ENCODE assay signal across 22 mouse cellular contexts in genomic region chr2:6823021-6823420, GRCm38 (mm10).
DNase-seq lines count a peak whose midpoint lies in the region; ATAC-seq and TF ChIP-seq lines count a peak whose summit lies in the region.
"Had no signal": no experiment of that assay in that cellular context is flagged by ENCODE, and none has a peak within 500 bp of the region (broad histone marks: within the 10 kb centered on the region; RNA-seq: fewer than 3 reads in every experiment).

No protein-coding gene starts in this region.

- in situ Hi-C loops in CH12.LX (cut with MboI; ENCODE audit: low pct_ligation_motif_present, low pct_unique_long_range_greater_than_20kb, low sequenced_read_pairs): no loop called here

- no peaks in the 10 kb centered on the region for H3K79me2 ChIP-seq in CH12.LX (replicated peaks; ENCODE audit: control insufficient read depth, extremely low read depth, insufficient read depth, poor library complexity, severe bottlenecking)

- H3K27me3 ChIP-seq in forebrain, embryonic 15.5 days: no peaks in the 10 kb centered on the region
- H3K27me3 ChIP-seq in forebrain, embryonic 11.5 days (ENCODE audit: control insufficient read depth, insufficient read depth, low read length): no peaks in the 10 kb centered on the region
- no peaks in the 10 kb centered on the region for H3K27me3 ChIP-seq in midbrain, embryonic 11.5 days (ENCODE audit: control insufficient read depth, insufficient read depth, low read length)
- no peaks in the 10 kb centered on the region for H3K27me3 ChIP-seq in midbrain, embryonic 13.5 days
- no peaks in the 10 kb centered on the region for H3K27me3 ChIP-seq in midbrain, embryonic 16.5 days (ENCODE audit: control insufficient read depth, insufficient read depth, low read depth, low read length)
- no peaks in the 10 kb centered on the region for H3K27me3 ChIP-seq in midbrain, embryonic 10.5 days (ENCODE audit: low read depth, poor library complexity, severe bottlenecking)
- H3K27me3 ChIP-seq in CH12.LX (replicated peaks): no peaks in the 10 kb centered on the region
- no peaks in the 10 kb centered on the region for H3K27me3 ChIP-seq in hindbrain, embryonic 13.5 days
- H3K27me3 ChIP-seq: embryonic facial prominence, embryonic 12.5 days; Patski had no signal

- dilution Hi-C loops in CH12.LX (cut with MboI; ENCODE audit: extremely low pct_ligation_motif_present, extremely low pct_unique_long_range_greater_than_20kb, low sequenced_read_pairs): no loop called here

- no peak overlapping the region for H3K4me2 ChIP-seq in forebrain, embryonic 15.5 days (replicated peaks)
- no peak overlapping the region for H3K4me2 ChIP-seq in forebrain, embryonic 11.5 days (ENCODE audit: low read depth, low read length, severe bottlenecking)
- H3K4me2 ChIP-seq in midbrain, embryonic 11.5 days: no peak overlapping the region
- H3K4me2 ChIP-seq in midbrain, embryonic 13.5 days (replicated peaks): no peak overlapping the region
- H3K4me2 ChIP-seq in midbrain, embryonic 16.5 days (ENCODE audit: low read length): no peak overlapping the region
- no peak overlapping the region for H3K4me2 ChIP-seq in CH12.LX (ENCODE audit: insufficient read depth, low read depth, poor library complexity, severe bottlenecking)
- H3K4me2 ChIP-seq in hindbrain, embryonic 13.5 days: no peak overlapping the region
- H3K4me2 ChIP-seq: embryonic facial prominence, embryonic 12.5 days had no signal

- TF ChIP-seq CTCF in CH12.LX (conservative IDR thresholded peaks at IDR 0.05 in 1 of 2, IDR thresholded peaks at IDR 0.05 in 1 of 2; ENCODE audit: low read depth in 2 of 2, low read length in 2 of 2): no peak

- no peak for DNase-seq in forebrain, embryonic 11.5 days (ENCODE audit: low spot score)
- DNase-seq in midbrain, embryonic 11.5 days (ENCODE audit: low spot score, missing footprints): peak; percentile 41
- no peak for DNase-seq in midbrain, embryonic 10.5 days (ENCODE audit: low spot score)
- DNase-seq in CH12.LX (ENCODE audit: extremely low read depth): peak; percentile 64
- DNase-seq: adrenal gland, adult 8-10 months; adrenal gland, postnatal 14 days; adrenal gland, postnatal 36 days; cerebellum, adult 11-12 months; cerebellum, adult 2 months; cerebellum, adult 9-10 months; cerebellum, postnatal 10 days; cerebellum, postnatal 25 days; forebrain, postnatal 0 days had no signal

- peaks cover 44% of the 10 kb centered on the region for H3K4me1 ChIP-seq in forebrain, embryonic 15.5 days
- peaks cover 3% of the 10 kb centered on the region; the same call in 1 of the 2 replicates for H3K4me1 ChIP-seq in forebrain, embryonic 11.5 days (replicated peaks; ENCODE audit: control insufficient read depth, insufficient read depth, low read length)
- peaks cover 10% of the 10 kb centered on the region; the same call in 1 of the 2 replicates for H3K4me1 ChIP-seq in midbrain, embryonic 11.5 days (ENCODE audit: control insufficient read depth, insufficient read depth, low read length)
- peaks cover 29% of the 10 kb centered on the region for H3K4me1 ChIP-seq in midbrain, embryonic 13.5 days (replicated peaks)
- H3K4me1 ChIP-seq in midbrain, embryonic 16.5 days (ENCODE audit: control insufficient read depth, insufficient read depth, low read length): peaks cover 15% of the 10 kb centered on the region
- peaks cover 20% of the 10 kb centered on the region for H3K4me1 ChIP-seq in midbrain, embryonic 10.5 days
- H3K4me1 ChIP-seq in CH12.LX (ENCODE audit: control insufficient read depth in 1 of 2, insufficient read depth in 2 of 2): peaks cover 2 to 28% of the 10 kb centered on the region in 2 experiments; a peak in 2 of 4 replicates
- peaks cover 21% of the 10 kb centered on the region for H3K4me1 ChIP-seq in hindbrain, embryonic 13.5 days (replicated peaks)
- H3K4me1 ChIP-seq: embryonic facial prominence, embryonic 12.5 days had no signal

- H3K9ac ChIP-seq in forebrain, embryonic 15.5 days (replicated peaks): no peak overlapping the region
- no peak overlapping the region for H3K9ac ChIP-seq in forebrain, embryonic 11.5 days (ENCODE audit: low read length)
- no peak overlapping the region for H3K9ac ChIP-seq in midbrain, embryonic 11.5 days (ENCODE audit: low read length)
- no peak overlapping the region for H3K9ac ChIP-seq in midbrain, embryonic 13.5 days (replicated peaks)
- no peak overlapping the region for H3K9ac ChIP-seq in midbrain, embryonic 16.5 days (ENCODE audit: low read depth, low read length)
- H3K9ac ChIP-seq in CH12.LX (ENCODE audit: insufficient read depth, low read depth): no peak overlapping the region
- H3K9ac ChIP-seq in hindbrain, embryonic 13.5 days: no peak overlapping the region
- H3K9ac ChIP-seq: embryonic facial prominence, embryonic 12.5 days; forebrain, postnatal 0 days had no signal

- peak; percentile 47; the same call in 1 of the 2 replicates for ATAC-seq in forebrain, embryonic 15.5 days (replicated peaks)
- ATAC-seq in forebrain, embryonic 11.5 days (replicated peaks; ENCODE audit: low FRiP score): no peak
- ATAC-seq in midbrain, embryonic 11.5 days (ENCODE audit: low FRiP score): no peak
- no peak for ATAC-seq in midbrain, embryonic 13.5 days
- ATAC-seq in midbrain, embryonic 16.5 days: 0 out of 2 replicates have a peak, but pooled peaks have one; percentile 27
- no peak for ATAC-seq in hindbrain, embryonic 13.5 days (ENCODE audit: low FRiP score)
- ATAC-seq: activated CD4-positive, CD25-positive, alpha-beta regulatory T cell, adult 4 months; forebrain, postnatal 0 days; Patski had no signal

- H3K36me3 ChIP-seq in forebrain, embryonic 15.5 days: no peaks in the 10 kb centered on the region
- H3K36me3 ChIP-seq in forebrain, embryonic 11.5 days (ENCODE audit: control insufficient read depth, insufficient read depth, low read length): no peaks in the 10 kb centered on the region
- H3K36me3 ChIP-seq in midbrain, embryonic 11.5 days (ENCODE audit: control insufficient read depth, insufficient read depth, low read length): no peaks in the 10 kb centered on the region
- no peaks in the 10 kb centered on the region for H3K36me3 ChIP-seq in midbrain, embryonic 13.5 days
- H3K36me3 ChIP-seq in midbrain, embryonic 16.5 days (ENCODE audit: control insufficient read depth, insufficient read depth, low read length): no peaks in the 10 kb centered on the region
- H3K36me3 ChIP-seq in midbrain, embryonic 10.5 days: no peaks in the 10 kb centered on the region
- no peaks in the 10 kb centered on the region for H3K36me3 ChIP-seq in CH12.LX (replicated peaks in 1 of 2; ENCODE audit: control insufficient read depth in 1 of 2, insufficient read depth in 1 of 2, low read length in 1 of 2)
- H3K36me3 ChIP-seq in hindbrain, embryonic 13.5 days: no peaks in the 10 kb centered on the region
- H3K36me3 ChIP-seq: embryonic facial prominence, embryonic 10.5 days; embryonic facial prominence, embryonic 12.5 days; G1E had no signal

- peak; percentile 54; the same call in 1 of the 2 replicates for TF ChIP-seq EP300 in CH12.LX (IDR thresholded peaks at IDR 0.05; ENCODE audit: low read length)

- WGBS in forebrain, embryonic 15.5 days: 92% methylated on average over 1 of the region's 1 CpGs
- WGBS in forebrain, embryonic 11.5 days: 89% methylated on average over 1 of the region's 1 CpGs
- 77% methylated on average over 1 of the region's 1 CpGs for WGBS in midbrain, embryonic 11.5 days
- 91% methylated on average over 1 of the region's 1 CpGs for WGBS in midbrain, embryonic 13.5 days
- WGBS in midbrain, embryonic 16.5 days: 94% methylated on average over 1 of the region's 1 CpGs
- 83% methylated on average over 1 of the region's 1 CpGs for WGBS in midbrain, embryonic 10.5 days
- WGBS in hindbrain, embryonic 13.5 days: 71% methylated on average over 1 of the region's 1 CpGs

- H3K9me3 ChIP-seq in forebrain, embryonic 15.5 days: no peaks in the 10 kb centered on the region
- H3K9me3 ChIP-seq in forebrain, embryonic 11.5 days (ENCODE audit: control insufficient read depth, low read length): no peaks in the 10 kb centered on the region
- H3K9me3 ChIP-seq in midbrain, embryonic 11.5 days (ENCODE audit: control insufficient read depth, low read length): no peaks in the 10 kb centered on the region
- H3K9me3 ChIP-seq in midbrain, embryonic 13.5 days: no peaks in the 10 kb centered on the region
- no peaks in the 10 kb centered on the region for H3K9me3 ChIP-seq in midbrain, embryonic 16.5 days (replicated peaks; ENCODE audit: control insufficient read depth, low read length, poor library complexity, severe bottlenecking)
- no peaks in the 10 kb centered on the region for H3K9me3 ChIP-seq in midbrain, embryonic 10.5 days (replicated peaks)
- H3K9me3 ChIP-seq in CH12.LX (replicated peaks; ENCODE audit: low read length): no peaks in the 10 kb centered on the region
- no peaks in the 10 kb centered on the region for H3K9me3 ChIP-seq in hindbrain, embryonic 13.5 days
- H3K9me3 ChIP-seq: embryonic facial prominence, embryonic 10.5 days; embryonic facial prominence, embryonic 12.5 days; G1E had no signal

- no peak overlapping the region for H3K4me3 ChIP-seq in forebrain, embryonic 15.5 days
- H3K4me3 ChIP-seq in forebrain, embryonic 11.5 days (ENCODE audit: low read depth, low read length): no peak overlapping the region
- no peak overlapping the region for H3K4me3 ChIP-seq in midbrain, embryonic 11.5 days (ENCODE audit: low read depth, low read length)
- no peak overlapping the region for H3K4me3 ChIP-seq in midbrain, embryonic 13.5 days (replicated peaks)
- H3K4me3 ChIP-seq in midbrain, embryonic 16.5 days (ENCODE audit: low read depth, low read length): no peak overlapping the region
- no peak overlapping the region for H3K4me3 ChIP-seq in midbrain, embryonic 10.5 days
- H3K4me3 ChIP-seq in CH12.LX (replicated peaks in 1 of 3; ENCODE audit: low read depth in 2 of 3, low read length in 2 of 3, poor library complexity in 1 of 3): no peak overlapping the region
- no peak overlapping the region for H3K4me3 ChIP-seq in hindbrain, embryonic 13.5 days
- H3K4me3 ChIP-seq: embryonic facial prominence, embryonic 10.5 days; embryonic facial prominence, embryonic 12.5 days had no signal

- H3K27ac ChIP-seq in forebrain, embryonic 15.5 days (replicated peaks): no peak overlapping the region
- H3K27ac ChIP-seq in forebrain, embryonic 11.5 days (ENCODE audit: low read depth, low read length): no peak overlapping the region
- H3K27ac ChIP-seq in midbrain, embryonic 11.5 days (ENCODE audit: low read depth, low read length): no peak overlapping the region
- no peak overlapping the region for H3K27ac ChIP-seq in midbrain, embryonic 13.5 days
- H3K27ac ChIP-seq in midbrain, embryonic 16.5 days (ENCODE audit: low read length): no peak overlapping the region
- H3K27ac ChIP-seq in midbrain, embryonic 10.5 days (replicated peaks): no peak overlapping the region
- no peak overlapping the region for H3K27ac ChIP-seq in CH12.LX (ENCODE audit: insufficient read depth, low read depth)
- H3K27ac ChIP-seq in hindbrain, embryonic 13.5 days: no peak overlapping the region
- H3K27ac ChIP-seq: embryonic facial prominence, embryonic 10.5 days; embryonic facial prominence, embryonic 12.5 days had no signal

- TF ChIP-seq RAD21 in CH12.LX (IDR thresholded peaks at IDR 0.05; ENCODE audit: low read depth, low read length): no peak

- TF ChIP-seq POLR2A in CH12.LX (IDR thresholded peaks at IDR 0.05; ENCODE audit: low read depth, low read length): no peak

TF ChIP-seq in CH12.LX, 34 proteins besides CTCF, POLR2A, EP300 and RAD21:
- TF ChIP-seq RCOR1 (conservative IDR thresholded peaks at IDR 0.05; ENCODE audit: low read depth, low read length): no peak

Comparison
In these comparisons a context has a peak if more than half of its experiments do, and no peak if none do; other contexts are left out.
1. ATAC-seq: peak in forebrain, embryonic 15.5 days (single experiment) and midbrain, embryonic 16.5 days (single experiment); none in forebrain, embryonic 11.5 days (single experiment), midbrain, embryonic 11.5 days (single experiment), midbrain, embryonic 13.5 days (single experiment) and hindbrain, embryonic 13.5 days (single experiment).
2. DNase-seq: peak in midbrain, embryonic 11.5 days (single experiment) and CH12.LX (single experiment); none in forebrain, embryonic 11.5 days (single experiment) and midbrain, embryonic 10.5 days (single experiment).